Mouse (Mus musculus) bone marrow, adult 2 months (tissue): ENCODE measurements around the gene Anapc2. TPM values are rescaled to one million over a fixed set of nuclear protein-coding genes. Genes with fewer than 3 reads are reported as not detected.
A peak's percentile ranks its signal among the peaks of the same experiment; 100 is the strongest.

ENCODE experiments used
- H3K27ac ChIP-seq: fragments of 200-500 bp; 2 replicates; pipeline ENCODE4 v1.5.1; 2012; ENCODE audit warnings: low read depth, mild to moderate bottlenecking, control low read depth, inconsistent platforms, low read length; ENCODE audit not compliant: control insufficient read depth, poor library complexity, insufficient read depth
- H3K4me1 ChIP-seq: fragments of 200-500 bp; 2 replicates; pipeline ENCODE4 v1.6.1; 2011; ENCODE audit warnings: low read length; ENCODE audit not compliant: control insufficient read depth, insufficient read depth
- H3K4me3 ChIP-seq: fragments of 200-500 bp; replicated peaks from 2 replicates; pipeline ENCODE3; 2011; ENCODE audit warnings: mild to moderate bottlenecking, low read depth, low read length, control low read depth; ENCODE audit not compliant: control insufficient read depth
- CTCF ChIP-seq: fragments of 200-500 bp; IDR thresholded peaks from 2 replicates; pipeline ENCODE4 v1.5.1; 2011; ENCODE audit warnings: low read length, control low read depth; ENCODE audit not compliant: control insufficient read depth, insufficient read depth
- POLR2A ChIP-seq: fragments of 200-500 bp; IDR thresholded peaks from 2 replicates; pipeline ENCODE4 v1.6.1; 2011; ENCODE audit warnings: low read depth, mild to moderate bottlenecking, control low read depth, low read length, borderline replicate concordance; ENCODE audit not compliant: control insufficient read depth
- WGBS: fragments of 180-500 bp; shearing (Covaris S2); methylation state at CpG from one replicate; pipeline ENCODE4 v1.1.7; 2018; 5-methylcytosine and 5-hydroxymethylcytosine counted together
- polyA plus RNA-seq: library from polyadenylated mRNA; stranded (reverse); fragments of >200 nt; gene quantifications from 2 replicates; pipeline ENCODE4 v1.2.4, GENCODE M21; 2011; ENCODE audit warnings: low replicate concordance; ENCODE audit not compliant: missing spikeins, insufficient read depth, insufficient read length

Anapc2 gene
- polyA plus RNA-seq, 1 experiment, result 34.3 TPM

DNA sequence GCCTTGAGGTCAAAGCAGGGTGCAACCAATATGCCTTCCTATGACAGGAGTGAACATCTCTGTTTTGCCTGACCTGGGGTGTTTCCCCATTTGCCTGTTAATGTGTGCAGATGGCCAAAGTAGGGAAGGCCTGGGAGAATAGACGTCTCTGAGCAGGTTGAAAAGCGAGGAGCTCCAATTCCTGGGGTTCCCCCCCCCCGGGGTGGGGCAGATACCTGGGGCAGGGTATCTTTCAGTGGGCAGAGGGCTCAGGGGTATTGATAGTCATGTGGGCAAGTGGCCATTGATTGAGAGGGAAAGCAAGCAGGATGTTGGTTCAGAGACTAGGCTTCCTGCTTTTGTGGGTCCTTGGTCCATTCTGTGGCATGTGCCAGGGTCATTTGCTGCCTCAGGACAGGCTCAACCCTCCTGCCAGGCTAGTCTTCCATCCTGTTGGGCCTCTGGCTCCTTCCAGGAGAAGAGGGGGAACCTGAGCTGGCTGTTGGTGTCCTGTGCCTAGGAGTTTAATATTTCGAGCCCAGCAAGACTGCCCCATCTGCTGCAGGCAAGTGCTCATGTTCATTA is 4.5 kb upstream of the Anapc2 start:
- Histone ChIP-seq H3K4me3 (no peak overlapping the region), H3K27ac (no peak overlapping the region), H3K4me1 (peaks cover 5% of the 10 kb centered on the region)
- WGBS, result 82% methylated on average over 4 of the region's 4 CpGs
- TF ChIP-seq CTCF, result no peak
- TF ChIP-seq POLR2A, result no peak

DNA sequence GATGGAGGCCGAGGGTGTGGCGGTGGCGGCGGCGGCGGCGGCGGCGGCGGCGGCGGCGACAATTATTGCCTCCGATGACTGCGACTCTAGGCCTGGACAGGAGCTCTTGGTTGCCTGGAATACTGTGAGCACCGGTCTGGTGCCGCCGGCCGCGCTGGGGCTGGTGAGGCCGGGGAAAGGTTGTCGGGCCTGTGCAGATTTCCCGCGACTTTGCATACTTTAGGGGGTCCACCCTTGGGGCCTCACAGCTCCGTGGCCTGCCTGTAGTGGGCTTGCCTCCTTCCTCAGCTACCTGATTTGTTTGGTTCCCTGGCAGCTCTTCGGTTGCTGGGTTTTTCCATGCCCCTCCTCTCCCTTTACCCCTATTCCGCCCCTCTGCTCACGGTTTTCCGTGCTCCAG is 237 bp downstream of the Anapc2 start:
- H3K4me3 ChIP-seq, result peak overlapping the region; percentile 93
- H3K27ac ChIP-seq, result peak overlapping the region; percentile 14
- H3K4me1 ChIP-seq, result peaks cover 5% of the 10 kb centered on the region
- TF ChIP-seq CTCF (no peak), POLR2A (no peak)
- under 1% methylated on average over 29 of the region's 29 CpGs for WGBS

DNA sequence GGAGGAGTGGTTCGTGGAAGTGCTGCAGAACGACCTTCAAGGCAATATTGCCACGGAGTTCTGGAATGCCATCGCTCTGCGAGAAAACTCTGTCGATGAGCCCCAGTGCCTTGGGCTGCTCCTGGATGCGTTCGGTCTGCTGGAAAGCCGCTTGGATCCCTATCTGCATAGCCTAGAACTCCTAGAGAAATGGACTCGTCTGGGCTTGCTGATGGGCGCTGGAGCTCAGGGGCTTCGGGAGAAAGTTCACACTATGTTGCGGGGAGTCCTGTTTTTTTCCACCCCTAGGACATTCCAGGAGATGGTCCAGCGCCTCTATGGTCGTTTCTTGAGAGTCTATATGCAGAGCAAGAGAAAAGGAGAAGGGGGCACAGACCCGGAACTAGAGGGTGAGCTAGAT is 732 bp downstream of the Anapc2 start:
- TF ChIP-seq POLR2A (no peak), CTCF (no peak)
- 36% methylated on average over 16 of the region's 16 CpGs for WGBS
- Histone ChIP-seq H3K4me1 (peaks cover 5% of the 10 kb centered on the region), H3K4me3 (peak overlapping the region; percentile 93), H3K27ac (no peak overlapping the region)

DNA sequence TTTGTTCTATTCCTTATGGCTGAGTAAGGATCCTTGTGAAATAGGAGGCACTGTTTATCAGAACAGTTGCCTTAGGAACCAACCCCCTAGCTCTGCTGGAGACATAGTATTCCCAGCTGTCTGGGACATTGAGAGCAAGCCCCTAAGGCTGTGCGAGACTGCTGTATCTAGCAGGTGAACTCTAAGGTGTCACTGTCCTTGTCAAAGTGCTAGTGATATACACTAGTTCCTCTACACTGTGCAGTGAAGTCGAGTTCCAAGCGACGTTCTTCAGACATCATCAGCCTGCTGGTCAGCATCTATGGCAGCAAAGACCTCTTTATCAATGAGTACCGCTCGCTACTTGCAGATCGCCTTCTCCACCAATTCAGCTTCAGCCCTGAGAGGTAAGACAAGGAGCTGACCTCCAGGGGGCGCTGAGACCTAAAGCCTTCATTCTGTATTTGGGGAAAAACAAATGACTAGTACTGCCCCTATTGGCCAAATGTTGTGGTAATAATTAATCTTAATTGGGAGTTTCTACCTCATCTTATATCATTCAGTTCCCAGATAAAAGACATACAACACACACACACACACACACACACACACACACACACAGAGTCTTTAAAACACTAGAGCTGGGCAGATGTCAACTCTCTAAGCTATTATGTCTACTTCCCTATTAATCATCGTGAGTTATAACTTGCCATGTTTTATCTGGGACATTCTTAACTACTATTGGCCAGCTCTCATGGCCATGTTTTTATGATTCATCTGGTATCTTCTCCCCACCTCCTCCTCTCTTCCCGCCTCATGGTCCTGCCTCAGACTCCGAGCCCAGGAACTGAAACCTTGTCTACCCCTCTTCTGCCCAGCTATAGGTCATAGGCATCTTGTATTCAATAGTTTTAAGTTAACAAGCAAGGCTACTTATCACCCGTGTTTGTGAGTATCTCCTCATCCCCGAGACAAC is 6.9 kb downstream of the Anapc2 start:
- Histone ChIP-seq H3K4me3 (no peak overlapping the region), H3K4me1 (no peaks in the 10 kb centered on the region), H3K27ac (no peak overlapping the region)
- TF ChIP-seq POLR2A (no peak), CTCF (peak; percentile 77)
- WGBS, result 64% methylated on average over 13 of the region's 13 CpGs

DNA sequence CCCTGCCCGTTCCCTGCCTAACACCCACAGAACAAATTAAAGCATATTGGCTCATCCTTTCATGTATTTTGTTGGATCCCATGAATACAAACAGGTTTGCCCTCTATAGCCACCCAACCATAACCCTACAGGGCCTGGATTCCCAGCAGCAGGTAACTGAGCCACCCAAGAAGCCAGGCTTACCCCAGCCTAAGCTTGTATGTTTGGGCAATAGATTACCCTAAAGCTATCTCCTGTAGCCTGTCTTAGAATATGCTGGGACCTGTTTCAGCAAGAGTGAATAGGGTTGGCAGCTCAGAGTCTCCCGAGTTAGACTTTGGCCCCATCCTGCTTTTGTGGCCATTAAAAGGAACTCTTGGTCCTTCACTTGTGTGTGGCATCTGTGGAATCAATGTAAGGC is 13.3 kb downstream of the Anapc2 start:
- Histone ChIP-seq H3K4me1 (no peaks in the 10 kb centered on the region), H3K4me3 (no peak overlapping the region), H3K27ac (no peak overlapping the region)
- TF ChIP-seq CTCF (no peak), POLR2A (no peak)
- 90% methylated on average over 2 of the region's 2 CpGs for WGBS

DNA sequence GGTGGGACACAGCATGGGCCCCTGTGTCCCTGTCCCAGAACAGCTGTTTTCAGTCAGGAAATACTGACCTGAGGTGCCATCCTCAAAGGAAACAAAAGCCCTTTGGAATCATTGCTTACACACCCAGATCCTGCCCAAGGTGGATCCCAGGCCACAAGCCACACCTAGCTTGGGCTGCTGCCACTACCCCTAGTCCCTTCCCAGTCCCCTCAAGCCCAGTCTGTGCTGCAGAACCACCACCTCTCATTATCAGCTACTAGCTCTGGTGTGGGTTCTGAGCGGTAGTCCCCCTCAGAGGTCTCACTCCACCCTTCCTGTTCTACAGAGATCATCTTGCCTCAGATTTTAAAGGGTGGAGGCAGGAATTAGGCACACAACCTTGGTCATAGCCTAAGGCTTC is 14.0 kb downstream of the Anapc2 start:
- no peaks in the 10 kb centered on the region for H3K4me1 ChIP-seq
- TF ChIP-seq POLR2A, result no peak
- TF ChIP-seq CTCF, result no peak
- 69% methylated on average over 1 of the region's 1 CpGs for whole genome bisulfite sequencing
- no peak overlapping the region for H3K27ac ChIP-seq
- H3K4me3 ChIP-seq, result no peak overlapping the region

DNA sequence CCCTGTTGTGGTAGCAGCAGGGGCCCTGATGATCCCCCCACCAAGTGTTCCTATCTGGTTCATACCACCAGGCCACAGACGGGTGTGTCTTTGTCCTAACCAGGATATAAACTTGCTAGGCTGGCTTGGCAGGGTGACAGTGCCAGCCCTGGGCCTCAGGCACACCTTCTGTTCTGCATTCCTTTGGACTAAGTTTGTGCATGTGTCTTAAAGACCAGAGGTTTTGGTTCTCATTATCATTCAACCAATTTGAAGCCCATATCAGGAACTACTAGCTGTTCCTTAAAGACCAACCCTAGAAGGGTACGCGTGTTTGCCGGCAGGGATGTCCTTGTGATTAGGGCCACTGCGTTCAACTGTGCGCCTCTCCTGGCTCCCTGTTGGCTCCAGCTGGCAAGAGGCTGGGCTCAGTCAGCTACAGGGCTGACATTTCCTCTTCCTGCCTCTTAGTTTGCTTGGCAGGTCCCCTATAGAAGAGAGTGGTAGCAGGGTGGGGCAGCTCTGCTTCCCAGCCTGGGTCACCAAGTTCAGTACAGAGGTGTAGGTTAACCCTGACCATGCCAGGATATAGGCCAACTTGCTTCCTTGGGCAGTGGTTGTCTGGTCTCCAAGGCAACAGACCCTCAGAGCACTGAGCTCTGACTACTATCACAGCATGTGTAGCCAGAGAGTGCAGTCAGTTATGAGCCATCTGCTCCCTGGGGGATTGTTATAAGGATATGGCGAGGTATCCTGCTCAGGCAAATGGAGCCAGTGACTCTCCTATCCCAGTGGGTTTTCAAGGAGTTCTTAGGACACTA is 14.8 kb downstream of the Anapc2 start:
- TF ChIP-seq CTCF, result no peak
- TF ChIP-seq POLR2A, result no peak
- no peaks in the 10 kb centered on the region for H3K4me1 ChIP-seq
- WGBS, result 38% methylated on average over 7 of the region's 7 CpGs
- no peak overlapping the region for H3K27ac ChIP-seq
- no peak overlapping the region for H3K4me3 ChIP-seq
